Mouse (Mus musculus): Measurements from ENCODE around the gene Car5a.

Car5a gene

GRCm38 (mm10) chr8:121978670-121979069 is 34.0 kb upstream of the Car5a start:
- TF ChIP-seq POU5F1 (IDR thresholded peaks at IDR 0.05; ENCODE audit: borderline replicate concordance, low read length) (no peak), NANOG (IDR thresholded peaks at IDR 0.05; ENCODE audit: borderline replicate concordance, low read length) (no peak), CTCF (conservative IDR thresholded peaks at IDR 0.05; ENCODE audit: low read length) (no peak)
- Histone ChIP-seq H3K36me3 (ENCODE audit: insufficient read depth, low read length) (peaks cover 95% of the 10 kb centered on the region), H3K4me1 (replicated peaks; ENCODE audit: low read depth, low read length) (peaks cover 17% of the 10 kb centered on the region), H3K4me3 (replicated peaks; ENCODE audit: low read length) (no peak overlapping the region), H3K27me3 (ENCODE audit: insufficient read depth, low read length) (no peaks in the 10 kb centered on the region), H3K9me3 (ENCODE audit: low read length) (no peaks in the 10 kb centered on the region)

GRCm38 (mm10) chr8:121977819-121978590 is 33.3 kb upstream of the Car5a start:
- no peak overlapping the region for H3K4me3 ChIP-seq (replicated peaks; ENCODE audit: low read length)
- no peak for TF ChIP-seq POU5F1 (IDR thresholded peaks at IDR 0.05; ENCODE audit: borderline replicate concordance, low read length)
- TF ChIP-seq CTCF (conservative IDR thresholded peaks at IDR 0.05; ENCODE audit: low read length) = peak; percentile 73
- TF ChIP-seq NANOG (IDR thresholded peaks at IDR 0.05; ENCODE audit: borderline replicate concordance, low read length) = no peak

GRCm38 (mm10) chr8:121973906-121974305 is 29.2 kb upstream of the Car5a start:
- TF ChIP-seq CTCF (conservative IDR thresholded peaks at IDR 0.05; ENCODE audit: low read length) = no peak
- TF ChIP-seq POU5F1 (IDR thresholded peaks at IDR 0.05; ENCODE audit: borderline replicate concordance, low read length) = no peak
- TF ChIP-seq NANOG (IDR thresholded peaks at IDR 0.05; ENCODE audit: borderline replicate concordance, low read length) = no peak
- H3K27me3 ChIP-seq (ENCODE audit: insufficient read depth, low read length) = no peaks in the 10 kb centered on the region
- H3K4me3 ChIP-seq (replicated peaks; ENCODE audit: low read length) = no peak overlapping the region
- no peaks in the 10 kb centered on the region for H3K9me3 ChIP-seq (ENCODE audit: low read length)
- H3K4me1 ChIP-seq (replicated peaks; ENCODE audit: low read depth, low read length) = peaks cover 45% of the 10 kb centered on the region
- peaks cover 72% of the 10 kb centered on the region for H3K36me3 ChIP-seq (ENCODE audit: insufficient read depth, low read length)

More at GRCm38 (mm10) chr8:121977819-121978590, 33.3 kb upstream of the Car5a start:
- Histone ChIP-seq H3K36me3 (ENCODE audit: insufficient read depth, low read length) (peaks cover 88% of the 10 kb centered on the region), H3K27me3 (ENCODE audit: insufficient read depth, low read length) (no peaks in the 10 kb centered on the region), H3K9me3 (ENCODE audit: low read length) (no peaks in the 10 kb centered on the region), H3K4me1 (replicated peaks; ENCODE audit: low read depth, low read length) (peaks cover 17% of the 10 kb centered on the region)

GRCm38 (mm10) chr8:121971488-121972058 is 26.9 kb upstream of the Car5a start:
- no peaks in the 10 kb centered on the region for H3K9me3 ChIP-seq (ENCODE audit: low read length)
- H3K4me3 ChIP-seq (replicated peaks; ENCODE audit: low read length) = no peak overlapping the region
- TF ChIP-seq NANOG (IDR thresholded peaks at IDR 0.05; ENCODE audit: borderline replicate concordance, low read length) = no peak
- TF ChIP-seq CTCF (conservative IDR thresholded peaks at IDR 0.05; ENCODE audit: low read length) = 0 out of 2 replicates have a peak, but pooled peaks have one; percentile 6
- no peaks in the 10 kb centered on the region for H3K27me3 ChIP-seq (ENCODE audit: insufficient read depth, low read length)
- peaks cover 57% of the 10 kb centered on the region for H3K4me1 ChIP-seq (replicated peaks; ENCODE audit: low read depth, low read length)
- peaks cover 54% of the 10 kb centered on the region for H3K36me3 ChIP-seq (ENCODE audit: insufficient read depth, low read length)

GRCm38 (mm10) chr8:121970225-121970624 is 25.5 kb upstream of the Car5a start:
- peaks cover 41% of the 10 kb centered on the region for H3K36me3 ChIP-seq (ENCODE audit: insufficient read depth, low read length)
- no peak overlapping the region for H3K4me3 ChIP-seq (replicated peaks; ENCODE audit: low read length)
- no peak for TF ChIP-seq POU5F1 (IDR thresholded peaks at IDR 0.05; ENCODE audit: borderline replicate concordance, low read length)
- no peak for TF ChIP-seq NANOG (IDR thresholded peaks at IDR 0.05; ENCODE audit: borderline replicate concordance, low read length)
- no peak for TF ChIP-seq CTCF (conservative IDR thresholded peaks at IDR 0.05; ENCODE audit: low read length)
- H3K9me3 ChIP-seq (ENCODE audit: low read length) = no peaks in the 10 kb centered on the region
- peaks cover 64% of the 10 kb centered on the region for H3K4me1 ChIP-seq (replicated peaks; ENCODE audit: low read depth, low read length)
- no peaks in the 10 kb centered on the region for H3K27me3 ChIP-seq (ENCODE audit: insufficient read depth, low read length)

- peaks cover 78% of the 10 kb centered on the region for H3K4me1 ChIP-seq (replicated peaks; ENCODE audit: low read depth, low read length)
- H3K27me3 ChIP-seq (ENCODE audit: insufficient read depth, low read length) = no peaks in the 10 kb centered on the region
- TF ChIP-seq CTCF (conservative IDR thresholded peaks at IDR 0.05; ENCODE audit: low read length) (no peak), NANOG (IDR thresholded peaks at IDR 0.05; ENCODE audit: borderline replicate concordance, low read length) (no peak)
Observed at GRCm38 (mm10) chr8:121968542-121968941, 23.8 kb upstream of the Car5a start.

GRCm38 (mm10) chr8:121967977-121968376 is 23.3 kb upstream of the Car5a start:
- Histone ChIP-seq H3K36me3 (ENCODE audit: insufficient read depth, low read length) (peaks cover 45% of the 10 kb centered on the region), H3K4me3 (replicated peaks; ENCODE audit: low read length) (no peak overlapping the region), H3K4me1 (replicated peaks; ENCODE audit: low read depth, low read length) (peaks cover 82% of the 10 kb centered on the region), H3K9me3 (ENCODE audit: low read length) (no peaks in the 10 kb centered on the region), H3K27me3 (ENCODE audit: insufficient read depth, low read length) (no peaks in the 10 kb centered on the region)
- TF ChIP-seq POU5F1 (IDR thresholded peaks at IDR 0.05; ENCODE audit: borderline replicate concordance, low read length) = no peak
- TF ChIP-seq NANOG (IDR thresholded peaks at IDR 0.05; ENCODE audit: borderline replicate concordance, low read length) = no peak
- TF ChIP-seq CTCF (conservative IDR thresholded peaks at IDR 0.05; ENCODE audit: low read length) = no peak

More at GRCm38 (mm10) chr8:121968542-121968941, 23.8 kb upstream of the Car5a start:
- H3K4me3 ChIP-seq (replicated peaks; ENCODE audit: low read length) = no peak overlapping the region
- H3K36me3 ChIP-seq (ENCODE audit: insufficient read depth, low read length) = peaks cover 42% of the 10 kb centered on the region
- H3K9me3 ChIP-seq (ENCODE audit: low read length) = no peaks in the 10 kb centered on the region

- H3K4me1 ChIP-seq (replicated peaks; ENCODE audit: low read depth, low read length) = peaks cover 83% of the 10 kb centered on the region
- TF ChIP-seq NANOG (IDR thresholded peaks at IDR 0.05; ENCODE audit: borderline replicate concordance, low read length) (no peak), POU5F1 (IDR thresholded peaks at IDR 0.05; ENCODE audit: borderline replicate concordance, low read length) (no peak), CTCF (conservative IDR thresholded peaks at IDR 0.05; ENCODE audit: low read length) (no peak)
- H3K4me3 ChIP-seq (replicated peaks; ENCODE audit: low read length) = peak overlapping the region; percentile 45; the same call in 1 of the 2 replicates
- H3K9me3 ChIP-seq (ENCODE audit: low read length) = no peaks in the 10 kb centered on the region
- H3K27me3 ChIP-seq (ENCODE audit: insufficient read depth, low read length) = no peaks in the 10 kb centered on the region
- H3K36me3 ChIP-seq (ENCODE audit: insufficient read depth, low read length) = peaks cover 39% of the 10 kb centered on the region
Observed at GRCm38 (mm10) chr8:121966714-121967448, 22.2 kb upstream of the Car5a start.

Measured in E14TG2a.4 (cell line).